Mouse (Mus musculus) liver, adult 2 months (tissue): Measurements from ENCODE around the gene Bpifb5. TPM values are rescaled to one million over a fixed set of nuclear protein-coding genes. Genes with fewer than 3 reads are reported as not detected.
"Not testable (repeated sequence)": the region's sequence is repeated elsewhere in the genome, so short reads cannot be mapped to it uniquely, and the experiment has no call there.

Source experiments
- DNase-seq: peaks from one replicate; pipeline ENCODE4 v3.0.0-alpha.2; 2011; ENCODE audit warnings: low read depth, low spot score; ENCODE audit errors: extremely low read depth
- H3K27ac ChIP-seq: fragments of 200-500 bp; replicated peaks from 2 replicates; pipeline ENCODE4 v1.5.1; 2012; ENCODE audit warnings: low read depth, mild to moderate bottlenecking, control low read depth, inconsistent platforms, low read length; ENCODE audit not compliant: insufficient read depth
- H3K27me3 ChIP-seq: fragments of 200-500 bp; 2 replicates; pipeline ENCODE4 v1.6.1; 2012; ENCODE audit warnings: mild to moderate bottlenecking, moderate library complexity, low read length, inconsistent platforms; ENCODE audit not compliant: control insufficient read depth, insufficient read depth
- H3K36me3 ChIP-seq: fragments of 200-500 bp; 2 replicates; pipeline ENCODE4 v1.6.1; 2012; ENCODE audit warnings: low read length, inconsistent platforms; ENCODE audit not compliant: control insufficient read depth, insufficient read depth
- H3K4me1 ChIP-seq: fragments of 200-500 bp; 2 replicates; pipeline ENCODE4 v1.6.1; 2011; ENCODE audit warnings: low read length; ENCODE audit not compliant: control insufficient read depth, insufficient read depth
- H3K4me3 ChIP-seq: fragments of 200-500 bp; 2 replicates; pipeline ENCODE4 v1.5.1; 2011; ENCODE audit warnings: low read depth, mild to moderate bottlenecking, control low read depth, low read length, moderate library complexity; ENCODE audit not compliant: insufficient read depth
- H3K79me2 ChIP-seq: fragments of 200-500 bp; 2 replicates; pipeline ENCODE4 v1.6.1; 2012; ENCODE audit warnings: inconsistent platforms, mild to moderate bottlenecking, low read length, moderate library complexity; ENCODE audit not compliant: control insufficient read depth, insufficient read depth
- H3K9ac ChIP-seq: fragments of 200-500 bp; 2 replicates; pipeline ENCODE4 v1.6.1; 2012; ENCODE audit warnings: low read depth, mild to moderate bottlenecking, control low read depth, inconsistent platforms, low read length
- CTCF ChIP-seq: fragments of 200-500 bp; IDR thresholded peaks from 2 replicates; pipeline ENCODE4 v1.5.1; 2011; ENCODE audit warnings: low read depth, low read length, control low read depth
- POLR2A ChIP-seq: fragments of 200-500 bp; IDR thresholded peaks from 2 replicates; pipeline ENCODE4 v1.6.1; 2011; ENCODE audit warnings: low read length, control low read depth; ENCODE audit not compliant: insufficient read depth; ENCODE audit errors: extremely low read depth
- WGBS: fragments of 180-500 bp; shearing (Covaris S2); methylation state at CpG from one replicate; pipeline ENCODE4 v1.1.7; 2018; 5-methylcytosine and 5-hydroxymethylcytosine counted together
- polyA plus RNA-seq: library from polyadenylated mRNA; depleted of rRNA; stranded (reverse); fragments of >200 nt; gene quantifications from 2 replicates; pipeline ENCODE4 v1.2.3, GENCODE M21; 2012
- total RNA-seq: library from RNA; depleted of rRNA; stranded (reverse); fragments of >200 nt; gene quantifications from 2 replicates; pipeline ENCODE4 v1.2.3, GENCODE M21; 2014

The Bpifb5 gene
- total and polyA plus RNA-seq, 2 experiments, result not detected

DNA sequence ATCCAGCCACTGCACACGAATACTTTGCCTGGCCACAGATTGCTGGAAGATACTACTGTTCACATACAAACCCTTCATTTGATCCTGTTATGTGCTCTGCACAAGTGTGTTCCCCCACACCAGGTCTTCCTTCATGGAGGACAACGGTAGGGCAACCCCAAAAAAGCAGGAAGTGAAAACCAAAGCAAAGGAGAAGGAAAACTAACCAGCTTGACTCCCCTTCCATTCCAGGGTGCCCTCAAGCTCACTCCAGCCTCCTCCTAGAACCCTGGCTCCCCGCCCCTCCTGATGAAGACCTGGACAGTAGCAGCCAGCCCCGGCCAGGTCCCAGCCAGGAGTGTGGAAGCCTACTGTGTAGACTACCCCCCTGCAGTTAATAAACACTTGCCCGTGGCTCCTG is 3.6 kb upstream of the Bpifb5 start:
- no peaks in the 10 kb centered on the region for H3K27me3 ChIP-seq
- H3K9ac ChIP-seq, result no peak overlapping the region
- no peaks in the 10 kb centered on the region for H3K79me2 ChIP-seq
- no peak overlapping the region for H3K4me3 ChIP-seq
- H3K27ac ChIP-seq, result no peak overlapping the region
- no peaks in the 10 kb centered on the region for H3K36me3 ChIP-seq
- whole genome bisulfite sequencing, result 59% methylated on average over 5 of the region's 5 CpGs
- H3K4me1 ChIP-seq, result no peaks in the 10 kb centered on the region
- DNase-seq, result no peak
- TF ChIP-seq POLR2A (no peak), CTCF (no peak)

DNA sequence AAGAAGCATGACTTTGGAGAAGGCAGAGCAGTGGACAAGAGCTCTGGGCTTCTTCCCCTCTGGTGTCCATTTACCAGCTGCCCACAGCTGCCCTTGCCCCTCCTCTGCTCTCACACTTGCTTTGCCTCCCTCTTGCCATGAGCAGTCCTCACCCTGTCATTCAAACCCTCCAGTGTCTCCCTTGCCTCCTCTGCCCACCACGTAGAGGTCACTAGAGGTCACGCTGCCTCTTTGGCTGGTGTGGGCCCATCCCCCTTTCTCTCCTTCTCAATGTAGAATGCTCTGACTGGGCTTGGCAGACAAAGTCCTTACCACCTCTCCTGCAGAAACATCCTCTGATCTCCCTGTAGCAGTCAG is 353 bp downstream of the Bpifb5 start:
- H3K36me3 ChIP-seq, result no peaks in the 10 kb centered on the region
- no peak overlapping the region for H3K9ac ChIP-seq
- no peaks in the 10 kb centered on the region for H3K4me1 ChIP-seq
- H3K79me2 ChIP-seq, result no peaks in the 10 kb centered on the region
- H3K27me3 ChIP-seq, result no peaks in the 10 kb centered on the region
- no peak for TF ChIP-seq CTCF
- no peak for TF ChIP-seq POLR2A
- no peak for DNase-seq
- H3K4me3 ChIP-seq, result no peak overlapping the region
- 35% methylated on average over 2 of the region's 2 CpGs for WGBS
- no peak overlapping the region for H3K27ac ChIP-seq

DNA sequence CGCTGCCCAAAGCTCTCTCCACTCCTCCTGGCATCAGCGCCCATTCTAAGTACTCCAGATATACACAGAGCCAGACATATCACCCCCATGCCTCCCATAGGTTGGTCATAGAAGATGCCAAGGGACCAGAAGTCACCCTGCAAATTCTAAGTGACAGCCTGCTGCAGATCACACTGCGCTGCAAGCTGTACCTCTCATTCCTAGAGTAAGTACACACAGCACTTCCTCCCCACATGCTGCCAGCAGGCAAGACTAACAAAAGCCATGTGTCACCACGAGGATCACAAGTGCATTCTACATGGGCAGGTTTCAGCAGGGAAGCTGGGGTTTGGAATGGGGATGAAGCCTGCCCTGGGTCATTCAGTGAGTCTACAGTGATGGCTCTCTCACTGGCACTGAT is 3.4 kb downstream of the Bpifb5 start:
- no peak for TF ChIP-seq POLR2A
- no peak for TF ChIP-seq CTCF
- H3K27ac ChIP-seq, result no peak overlapping the region
- H3K4me1 ChIP-seq, result no peaks in the 10 kb centered on the region
- H3K9ac ChIP-seq, result no peak overlapping the region
- H3K36me3 ChIP-seq, result no peaks in the 10 kb centered on the region
- 75% methylated on average over 4 of the region's 4 CpGs for WGBS
- no peaks in the 10 kb centered on the region for H3K79me2 ChIP-seq
- no peaks in the 10 kb centered on the region for H3K27me3 ChIP-seq
- no peak for DNase-seq
- no peak overlapping the region for H3K4me3 ChIP-seq

DNA sequence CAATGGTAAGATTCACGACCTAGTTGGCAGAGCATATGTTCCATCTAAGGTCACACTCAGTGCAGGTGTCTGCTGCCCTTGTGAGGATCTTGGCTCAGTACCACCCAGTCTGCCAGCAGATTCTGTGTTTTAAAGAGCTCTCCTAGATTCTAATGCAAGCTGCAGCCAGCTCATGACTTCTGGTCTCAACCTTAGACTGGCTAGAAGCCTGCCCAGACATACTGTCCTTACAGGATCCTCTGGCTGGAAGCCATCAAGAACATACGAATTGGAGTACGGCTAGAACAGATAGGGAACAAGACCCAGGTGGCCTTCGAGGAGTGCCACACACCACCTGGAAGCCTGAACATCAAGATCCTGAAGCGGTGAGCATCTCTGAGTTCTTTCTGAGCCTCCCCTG is 4.3 kb downstream of the Bpifb5 start:
- H3K4me1 ChIP-seq, result no peaks in the 10 kb centered on the region
- H3K27me3 ChIP-seq, result no peaks in the 10 kb centered on the region
- H3K9ac ChIP-seq, result no peak overlapping the region
- TF ChIP-seq CTCF (no peak), POLR2A (no peak)
- H3K79me2 ChIP-seq, result no peaks in the 10 kb centered on the region
- no peak overlapping the region for H3K27ac ChIP-seq
- DNase-seq, result no peak
- no peak overlapping the region for H3K4me3 ChIP-seq
- no peaks in the 10 kb centered on the region for H3K36me3 ChIP-seq
- 76% methylated on average over 5 of the region's 5 CpGs for WGBS

DNA sequence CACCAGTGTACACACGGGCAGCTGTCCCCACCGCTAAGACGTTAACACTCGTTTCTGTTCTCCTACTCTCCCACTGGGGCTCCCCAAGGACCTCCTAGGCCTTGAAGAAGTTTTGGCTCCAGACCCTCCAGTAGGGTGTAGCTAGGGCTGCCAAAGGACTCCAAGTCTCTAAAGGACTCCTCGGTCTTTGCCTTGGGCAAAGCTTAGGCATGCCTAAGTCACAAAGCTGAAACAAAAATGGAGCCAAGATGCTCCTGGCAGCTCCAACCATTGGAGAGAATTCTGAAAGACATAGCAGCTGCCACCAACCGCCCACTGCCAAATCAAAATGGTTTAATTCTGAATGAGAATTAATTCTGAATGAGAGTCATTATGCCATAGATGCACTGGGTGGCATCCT is 9.9 kb downstream of the Bpifb5 start:
- Histone ChIP-seq H3K27me3 (no peaks in the 10 kb centered on the region), H3K79me2 (no peaks in the 10 kb centered on the region), H3K9ac (no peak overlapping the region), H3K4me3 (no peak overlapping the region), H3K4me1 (no peaks in the 10 kb centered on the region), H3K27ac (no peak overlapping the region), H3K36me3 (no peaks in the 10 kb centered on the region)
- TF ChIP-seq POLR2A (no peak), CTCF (no peak)
- no peak for DNase-seq
- WGBS, result 89% methylated on average over 6 of the region's 6 CpGs

DNA sequence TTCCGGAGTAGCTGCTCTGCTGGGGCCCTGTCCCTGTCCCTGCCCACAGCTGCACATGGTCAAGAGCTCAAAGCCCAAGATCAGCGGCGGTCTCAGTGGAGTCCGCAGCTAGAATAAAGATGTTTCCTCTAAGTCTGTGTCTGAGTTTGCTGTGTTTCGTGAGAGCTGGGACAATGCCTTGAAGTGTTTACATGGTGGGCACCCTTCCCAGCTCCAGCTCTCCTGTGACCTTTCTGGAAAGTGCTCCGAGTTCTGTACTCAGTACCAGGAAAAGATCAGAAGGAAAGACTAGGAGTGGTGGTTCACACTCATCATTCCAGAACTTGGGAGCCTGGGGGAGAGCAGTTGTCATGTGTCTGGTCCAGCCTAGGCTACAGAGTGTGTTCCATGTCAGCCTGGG is 17.2 kb downstream of the Bpifb5 start:
- Histone ChIP-seq H3K79me2 (no peaks in the 10 kb centered on the region), H3K27me3 (no peaks in the 10 kb centered on the region), H3K9ac (no peak overlapping the region), H3K4me3 (no peak overlapping the region), H3K27ac (no peak overlapping the region), H3K36me3 (no peaks in the 10 kb centered on the region), H3K4me1 (no peaks in the 10 kb centered on the region)
- WGBS, result 76% methylated on average over 6 of the region's 6 CpGs
- DNase-seq, result no peak
- TF ChIP-seq CTCF, result no peak
- TF ChIP-seq POLR2A, result no peak

DNA sequence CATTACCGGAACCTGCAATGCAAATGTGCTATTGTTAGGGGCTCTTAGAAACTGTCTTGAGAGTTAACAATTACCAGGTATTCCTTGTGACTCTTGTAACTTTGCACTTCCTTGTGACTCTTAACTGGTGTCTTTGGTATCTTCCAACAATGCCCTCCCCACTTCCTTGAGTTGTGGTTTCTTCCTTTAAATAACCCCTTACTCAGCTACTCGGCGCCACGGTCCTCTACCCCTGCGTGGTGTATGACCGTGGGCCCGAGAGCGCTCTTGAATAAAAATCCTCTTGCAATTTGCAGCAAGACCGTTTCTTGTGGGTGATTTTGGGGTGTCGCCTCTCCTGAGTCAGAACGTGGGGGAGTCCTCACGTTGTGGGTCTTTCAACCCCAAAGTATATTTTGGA is 19.2 kb downstream of the Bpifb5 start:
- 96% methylated on average over 12 of the region's 12 CpGs for WGBS
- not testable (repeated sequence) for DNase-seq, H3K4me1 ChIP-seq, H3K4me3 ChIP-seq, H3K27ac ChIP-seq, H3K27me3 ChIP-seq, H3K79me2 ChIP-seq, H3K9ac ChIP-seq, H3K36me3 ChIP-seq
